Mouse (Mus musculus) ES-E14 (cell line): Measurements from ENCODE around the gene Dlg5. TPM values are rescaled to one million over a fixed set of nuclear protein-coding genes. Genes with fewer than 3 reads are reported as not detected.

Experiments
- DNase-seq: peaks from one replicate; pipeline ENCODE4 v3.0.0-alpha.2; 2013; ENCODE audit warnings: low read depth, low spot score
- H3K27ac ChIP-seq: 2 replicates; pipeline ENCODE4 v1.5.1; 2012; ENCODE audit warnings: low read depth, mild to moderate bottlenecking, low read length, moderate library complexity, mixed read lengths; ENCODE audit not compliant: poor library complexity, insufficient read depth, severe bottlenecking
- H3K36me3 ChIP-seq: 2 replicates; pipeline ENCODE4 v1.6.1; 2012; ENCODE audit warnings: mild to moderate bottlenecking, low read length, moderate library complexity, mixed read lengths; ENCODE audit not compliant: control insufficient read depth, poor library complexity, insufficient read depth, severe bottlenecking
- H3K4me1 ChIP-seq, 2 experiments: fragments of 150-350 bp in 1 of 2; sonication (generic) in 1 of 2; 2 replicates each; pipeline ENCODE4 v1.6.1; 2012; ENCODE audit warnings: low read length in 2 of 2, mild to moderate bottlenecking in 1 of 2, mixed read lengths in 1 of 2; ENCODE audit not compliant: control insufficient read depth in 2 of 2, insufficient read depth in 2 of 2, poor library complexity in 1 of 2
- H3K4me3 ChIP-seq, 2 experiments: fragments of 150-350 bp in 1 of 2; sonication (generic) in 1 of 2; 2 replicates each; pipeline ENCODE4 v1.5.1; 2012; ENCODE audit warnings: low read length in 2 of 2, low read depth in 1 of 2, mild to moderate bottlenecking in 1 of 2, mixed read lengths in 1 of 2; ENCODE audit not compliant: insufficient read depth in 1 of 2, poor library complexity in 1 of 2, severe bottlenecking in 1 of 2
- H3K9ac ChIP-seq: 2 replicates; pipeline ENCODE4 v1.6.1; 2012; ENCODE audit warnings: low read depth, mild to moderate bottlenecking, low read length, mixed read lengths; ENCODE audit not compliant: poor library complexity, insufficient read depth, severe bottlenecking
- H3K9me3 ChIP-seq: fragments of 150-350 bp; sonication (generic); 2 replicates; pipeline ENCODE4 v1.6.1; 2012; ENCODE audit warnings: low read depth, mild to moderate bottlenecking, low read length; ENCODE audit not compliant: control insufficient read depth, insufficient read depth
- CHD2 ChIP-seq: IDR thresholded peaks from 2 replicates; pipeline ENCODE4 v1.6.1; 2014; ENCODE audit warnings: mild to moderate bottlenecking, low read depth, low read length, inconsistent platforms
- HCFC1 ChIP-seq: IDR thresholded peaks from 2 replicates; pipeline ENCODE4 v1.6.1; 2012; ENCODE audit warnings: low read length, inconsistent platforms, borderline replicate concordance; ENCODE audit not compliant: insufficient read depth
- MAFK ChIP-seq: IDR thresholded peaks from 2 replicates; pipeline ENCODE4 v1.6.1; 2014; ENCODE audit warnings: mild to moderate bottlenecking, low read depth, low read length, inconsistent platforms; ENCODE audit not compliant: insufficient read depth
- ZC3H11A ChIP-seq: IDR thresholded peaks from 2 replicates; pipeline ENCODE4 v1.6.1; 2012; ENCODE audit warnings: low read depth, mild to moderate bottlenecking, inconsistent platforms, low read length, borderline replicate concordance
- ZNF384 ChIP-seq: IDR thresholded peaks from 2 replicates; pipeline ENCODE4 v1.6.1; 2012; ENCODE audit warnings: low read depth, low read length, inconsistent platforms
- in situ Hi-C, 2 experiments: fragments of 600-800 bp; cut with MboI; formaldehyde crosslinking; loops; one replicate each; pipeline ENCODE4 v1.15.1; 2025; ENCODE audit warnings: low sequenced_read_pairs in 2 of 2, inconsistent platforms in 1 of 2; ENCODE audit not compliant: unreplicated experiment in 2 of 2
- total RNA-seq: library from RNA; depleted of rRNA; stranded (reverse); fragments of 300-350 nt; gene quantifications from 2 replicates; pipeline ENCODE4 v1.2.3, GENCODE M21; 2012

The Dlg5 gene
- total RNA-seq, 1 experiment: 17.5 TPM

- no peak overlapping the region for H3K27ac ChIP-seq
- peaks cover 0 to 8% of the 10 kb centered on the region in 2 experiments; a peak in 1 of 4 replicates for H3K4me1 ChIP-seq
- no peaks in the 10 kb centered on the region for H3K9me3 ChIP-seq
- no peak overlapping the region for H3K4me3 ChIP-seq
- TF ChIP-seq HCFC1: no peak
- no peak for TF ChIP-seq MAFK
- TF ChIP-seq CHD2: no peak
- H3K9ac ChIP-seq: 0 out of 2 replicates have a peak overlapping the region, but pooled peaks have one; percentile 4
- DNase-seq: no peak
- H3K36me3 ChIP-seq: peaks cover 9% of the 10 kb centered on the region; the same call in 1 of the 2 replicates
- in situ Hi-C loops: no loop called here
Measured at GRCm38 (mm10) chr14:24189598-24189997, 56.1 kb downstream of the Dlg5 start.

GRCm38 (mm10) chr14:24185514-24185913, 60.2 kb downstream of the Dlg5 start:
- in situ Hi-C loops: no loop called here
- H3K4me1 ChIP-seq: peaks cover 2 to 11% of the 10 kb centered on the region in 2 experiments; a peak in 2 of 4 replicates
- no peak for DNase-seq
- H3K36me3 ChIP-seq: peaks cover 9% of the 10 kb centered on the region; the same call in 1 of the 2 replicates
- H3K4me3 ChIP-seq: no peak overlapping the region
- H3K9ac ChIP-seq: no peak overlapping the region
- no peaks in the 10 kb centered on the region for H3K9me3 ChIP-seq
- H3K27ac ChIP-seq: no peak overlapping the region
- no peak for TF ChIP-seq ZNF384
- TF ChIP-seq ZC3H11A: no peak
- no peak for TF ChIP-seq CHD2
- no peak for TF ChIP-seq HCFC1
- no peak for TF ChIP-seq MAFK

- Histone ChIP-seq H3K27ac (no peak overlapping the region), H3K36me3 (no peaks in the 10 kb centered on the region; the same call in 1 of the 2 replicates), H3K9me3 (no peaks in the 10 kb centered on the region), H3K9ac (no peak overlapping the region), H3K4me1 (peaks cover 4 to 15% of the 10 kb centered on the region in 2 experiments; a peak in 2 of 4 replicates), H3K4me3 (no peak overlapping the region)
- in situ Hi-C loops: no loop called here
- no peak for DNase-seq
- TF ChIP-seq ZNF384: no peak
- TF ChIP-seq CHD2: no peak
- no peak for TF ChIP-seq HCFC1
- TF ChIP-seq MAFK: no peak
- no peak for TF ChIP-seq ZC3H11A
Measured at GRCm38 (mm10) chr14:24182955-24183354, 62.8 kb downstream of the Dlg5 start.

GRCm38 (mm10) chr14:24181811-24182506, 63.8 kb downstream of the Dlg5 start:
- Histone ChIP-seq H3K27ac (no peak overlapping the region), H3K36me3 (peaks cover 4% of the 10 kb centered on the region; the same call in 1 of the 2 replicates), H3K4me3 (no peak overlapping the region), H3K9ac (no peak overlapping the region), H3K9me3 (no peaks in the 10 kb centered on the region), H3K4me1 (peaks cover 4 to 15% of the 10 kb centered on the region in 2 experiments; a peak in 2 of 4 replicates)
- DNase-seq: peak; percentile 81
- TF ChIP-seq MAFK (no peak), CHD2 (no peak), ZNF384 (no peak), ZC3H11A (peak; percentile 88), HCFC1 (no peak)
- in situ Hi-C loops: no loop called here
